Mouse (Mus musculus) mature B cell (primary cell): ENCODE measurements around the gene Armh3.
"Not testable (repeated sequence)": the region's sequence is repeated elsewhere in the genome, so short reads cannot be mapped to it uniquely, and the experiment has no call there.

Experiments used
- in situ Hi-C: fragments of 300-500 bp; cut with MboI; formaldehyde crosslinking; loops from 2 replicates; pipeline ENCODE4 v1.14.3; 2019

The Armh3 gene

DNA sequence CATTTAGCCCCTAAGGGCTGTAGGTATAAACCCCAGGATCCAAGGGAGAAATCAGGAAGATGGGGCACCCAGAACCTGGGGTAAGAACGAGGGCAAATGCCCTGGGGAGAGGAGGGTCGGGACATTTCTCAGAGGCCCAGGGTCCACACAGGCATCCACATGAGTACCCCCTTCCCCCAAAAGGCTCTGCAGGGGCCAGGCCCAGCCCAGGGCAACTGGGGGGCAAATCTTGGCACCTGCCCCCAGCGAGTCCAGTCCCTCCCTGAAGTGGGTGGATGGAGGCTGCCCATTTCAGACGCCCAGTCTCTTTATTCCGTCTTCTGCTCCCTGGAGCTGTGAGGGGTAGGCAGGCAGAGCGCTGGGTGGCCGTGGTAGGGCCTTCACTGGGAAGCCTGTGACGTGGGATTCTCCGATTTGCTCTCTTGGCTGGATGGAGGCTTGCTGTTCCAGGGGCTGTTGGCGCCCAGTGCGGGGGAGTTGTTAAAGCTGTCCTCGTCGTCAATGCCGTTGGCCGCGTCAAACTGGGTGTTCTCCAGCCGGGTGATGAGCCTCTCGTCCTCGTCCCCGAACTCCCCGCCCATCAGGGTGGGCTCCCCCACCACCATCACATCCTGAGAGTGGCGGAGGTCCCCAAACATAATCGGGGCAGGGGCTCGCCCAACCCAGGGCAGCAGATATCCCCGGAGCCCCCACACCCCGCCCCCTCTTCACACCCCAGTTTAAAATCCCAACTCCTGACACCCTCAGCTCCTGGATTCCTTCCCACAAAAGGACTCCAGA, 34.6 kb upstream of the Armh3 start:
- in situ Hi-C loops = no loop called here

DNA sequence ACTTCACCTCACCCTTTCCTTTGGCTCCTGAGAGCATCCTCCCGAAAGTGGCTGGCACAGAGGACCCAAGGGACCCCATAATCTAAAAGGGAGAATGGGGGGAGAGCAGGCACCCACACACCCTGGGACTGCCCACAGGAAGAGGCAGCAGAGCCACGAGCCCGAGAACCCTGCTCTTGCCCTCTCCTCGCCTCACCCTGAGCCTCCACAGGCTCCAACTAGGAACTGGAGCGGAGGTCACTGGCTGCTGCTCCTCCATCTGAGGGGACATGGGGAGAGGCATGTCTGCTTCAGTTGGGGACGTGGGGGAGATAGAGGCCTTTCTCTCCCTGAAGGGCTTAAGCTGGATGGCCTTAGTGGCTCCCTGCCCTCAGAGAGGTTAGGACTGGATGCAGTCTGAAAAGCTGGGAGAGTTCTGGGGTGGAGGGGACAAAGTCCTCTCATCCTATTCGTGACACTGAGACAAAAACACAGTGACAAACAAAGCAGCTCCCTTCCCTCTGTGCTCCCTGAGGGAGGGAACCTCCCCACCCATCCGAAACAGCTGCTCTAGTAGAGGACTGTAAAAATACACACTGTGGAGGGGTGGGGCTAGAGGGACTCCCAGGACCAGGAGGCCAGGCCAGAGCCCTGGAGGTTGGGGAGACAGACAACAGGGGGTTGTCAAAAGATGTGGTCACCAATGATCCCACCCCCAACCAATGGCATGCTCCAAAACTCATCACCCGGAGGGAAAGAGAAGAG, 33.6 kb upstream of the Armh3 start:
- in situ Hi-C loops = no loop called here

DNA sequence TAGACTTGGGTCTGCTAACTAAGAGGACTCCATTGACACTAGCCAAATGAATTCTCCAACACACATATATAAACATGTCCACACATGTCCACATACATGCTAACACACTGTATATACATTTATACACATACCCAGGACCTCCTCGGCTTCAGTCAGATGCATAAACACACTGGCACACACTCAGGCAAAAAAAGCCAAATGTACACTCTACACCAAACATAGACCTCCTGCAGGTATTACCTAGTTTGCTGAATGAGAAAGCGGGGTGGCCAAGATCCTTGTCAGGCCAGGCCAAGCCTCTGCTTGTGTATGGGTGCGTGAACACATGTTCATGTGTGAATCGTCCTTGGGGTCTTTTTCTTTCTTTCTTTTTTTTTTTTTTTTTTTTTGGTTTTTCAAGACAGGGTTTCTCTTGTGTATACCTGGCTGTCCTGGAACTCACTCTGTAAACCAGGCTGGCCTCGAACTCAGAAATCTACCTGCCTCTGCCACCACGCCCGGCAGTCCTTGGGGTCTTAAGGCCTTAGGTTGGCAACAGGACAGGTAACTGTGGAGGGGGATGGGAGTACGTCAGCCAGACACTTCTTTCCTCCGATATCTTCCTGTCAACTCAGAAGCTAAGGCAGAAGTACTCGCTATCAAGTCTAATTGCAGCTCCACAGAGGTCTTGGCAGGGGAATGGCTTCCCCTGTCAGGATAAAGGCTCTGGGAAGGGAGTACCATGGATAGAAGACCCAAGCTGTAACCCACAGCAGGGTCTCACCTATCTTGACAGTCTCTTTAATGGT, 32.1 kb upstream of the Armh3 start:
- in situ Hi-C loops = no loop called here

DNA sequence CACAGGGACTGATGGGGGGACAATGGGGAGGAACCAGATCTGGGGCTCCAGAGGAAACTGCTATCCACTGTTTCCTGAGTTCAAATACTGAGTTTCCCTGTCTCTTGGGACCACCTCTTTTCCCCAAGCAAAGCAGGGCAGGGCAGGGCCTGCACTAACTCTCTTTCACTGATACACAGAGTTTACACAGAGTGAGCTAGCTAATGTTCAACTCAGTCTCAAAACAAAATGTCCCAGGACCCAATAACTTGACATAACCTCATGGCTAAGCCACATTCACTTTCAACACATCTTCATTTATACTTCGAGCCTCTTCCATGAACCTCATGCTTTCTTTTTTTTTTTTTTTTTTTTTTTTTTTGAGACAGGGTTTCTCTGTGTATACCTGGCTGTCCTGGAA, 31.4 kb upstream of the Armh3 start:
- in situ Hi-C loops = no loop called here

DNA sequence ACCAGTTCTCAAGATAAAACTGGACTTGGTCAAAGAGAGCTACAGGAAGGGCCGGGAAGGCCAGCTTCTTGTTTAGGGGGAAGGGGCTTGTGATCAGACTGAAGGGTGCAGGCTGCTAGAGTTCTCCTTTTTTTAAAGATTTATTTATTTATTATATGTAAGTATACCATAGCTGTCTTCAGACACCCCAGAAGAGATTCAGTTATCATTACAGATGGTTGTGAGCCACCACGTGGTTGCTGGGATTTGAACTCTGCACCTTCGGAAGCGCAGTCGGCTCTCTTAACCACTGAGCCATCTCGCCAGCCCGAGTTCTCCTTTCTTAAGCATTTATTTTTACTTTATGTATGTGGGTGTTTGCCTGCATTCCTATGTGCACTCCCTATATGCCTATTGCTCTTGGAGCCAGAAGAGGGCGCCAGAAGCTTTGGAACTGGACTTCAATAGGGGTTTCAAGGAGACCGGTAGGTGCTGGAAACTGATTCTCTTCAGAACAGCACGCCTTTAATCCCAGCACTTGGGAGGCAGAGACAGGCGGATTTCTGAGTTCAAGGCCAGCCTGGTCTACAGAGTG, 30.5 kb upstream of the Armh3 start:
- in situ Hi-C loops = no loop called here

DNA sequence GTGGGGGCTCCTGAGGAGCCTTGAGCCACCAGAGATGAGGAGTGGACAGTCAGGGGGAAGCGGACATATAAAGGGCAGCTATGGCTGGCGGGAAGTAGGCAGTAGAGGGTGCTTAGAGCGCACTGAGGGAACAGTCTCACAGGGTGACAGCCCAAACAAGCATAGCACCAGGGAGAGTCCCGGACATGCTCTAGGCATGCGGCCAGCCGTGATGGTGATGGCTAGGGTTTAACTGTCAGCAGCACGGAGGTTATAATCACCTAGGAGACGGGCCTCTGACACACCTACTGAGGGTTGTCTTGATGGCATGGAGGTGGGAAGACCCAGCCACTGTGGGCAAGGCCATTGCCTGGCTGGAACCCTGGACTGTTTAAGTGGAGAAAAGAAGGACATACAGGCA, 28.3 kb upstream of the Armh3 start:
- in situ Hi-C loops = no loop called here

DNA sequence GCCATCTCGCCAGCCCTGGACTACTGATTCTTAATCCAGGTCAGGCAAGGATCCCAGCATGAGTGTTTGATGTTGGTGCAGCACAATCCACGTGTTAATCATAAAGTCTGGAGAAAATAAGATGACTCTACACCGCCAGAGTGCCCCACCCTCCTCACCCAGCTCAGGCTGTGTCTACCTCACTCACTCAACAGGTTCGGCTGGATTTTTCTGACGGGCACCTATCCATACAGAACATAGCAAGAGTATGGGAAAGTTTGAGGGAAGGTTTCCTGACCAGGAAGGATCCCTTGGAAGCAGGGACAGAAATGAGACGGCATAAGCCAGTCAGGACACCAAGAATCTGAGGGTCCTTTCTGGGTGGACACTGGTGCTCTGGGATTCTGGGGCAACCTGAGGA, 26.7 kb upstream of the Armh3 start:
- in situ Hi-C loops = no loop called here

DNA sequence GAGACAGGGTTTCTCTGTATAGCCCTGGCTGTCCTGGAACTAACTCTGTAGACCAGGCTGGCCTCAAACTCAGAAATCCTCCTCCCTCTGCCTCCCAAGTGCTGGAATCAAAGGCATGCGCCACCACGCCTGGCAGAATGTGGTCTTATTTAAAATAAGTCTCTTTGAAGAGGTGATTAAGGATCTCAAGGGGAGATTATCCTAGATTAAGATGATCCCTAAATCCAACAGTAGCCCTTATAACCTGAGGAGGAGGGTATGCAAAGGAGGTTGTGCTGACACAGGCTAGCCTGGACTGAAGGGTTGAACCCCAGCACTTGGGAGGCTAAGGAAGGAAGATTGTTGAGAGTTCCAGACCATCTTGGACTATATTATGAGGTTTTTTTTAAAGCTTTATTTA, 17.7 kb upstream of the Armh3 start:
- in situ Hi-C loops = no loop called here

DNA sequence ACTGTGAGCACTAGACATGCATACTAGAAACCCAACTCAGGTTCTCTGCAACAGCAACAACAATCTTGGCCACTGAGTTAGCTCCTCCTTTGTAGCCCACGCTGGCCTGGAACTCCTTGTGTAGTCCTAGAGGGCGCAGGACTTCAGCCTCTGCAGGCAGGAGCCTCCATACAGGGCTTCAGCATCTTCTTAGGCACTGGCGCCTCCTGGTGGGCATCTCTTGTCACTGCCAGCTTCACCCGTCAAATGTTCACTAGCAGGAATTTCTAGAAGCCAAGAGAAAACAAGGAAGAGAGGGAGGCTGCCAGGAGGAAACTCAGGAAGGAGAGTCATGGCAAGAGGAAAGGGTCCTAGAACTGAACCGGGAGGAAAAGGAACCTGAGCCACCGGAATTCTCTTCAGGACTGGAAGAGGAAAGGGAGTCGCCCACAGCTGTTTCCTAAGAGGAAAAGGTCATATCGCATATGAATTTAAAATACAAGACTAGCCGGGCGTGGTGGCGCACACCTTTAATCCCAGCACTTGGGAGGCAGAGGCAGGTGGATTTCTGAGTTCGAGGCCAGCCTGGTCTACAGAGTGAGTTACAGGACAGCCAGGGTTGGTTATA, 16.4 kb upstream of the Armh3 start:
- in situ Hi-C loops = no loop called here

DNA sequence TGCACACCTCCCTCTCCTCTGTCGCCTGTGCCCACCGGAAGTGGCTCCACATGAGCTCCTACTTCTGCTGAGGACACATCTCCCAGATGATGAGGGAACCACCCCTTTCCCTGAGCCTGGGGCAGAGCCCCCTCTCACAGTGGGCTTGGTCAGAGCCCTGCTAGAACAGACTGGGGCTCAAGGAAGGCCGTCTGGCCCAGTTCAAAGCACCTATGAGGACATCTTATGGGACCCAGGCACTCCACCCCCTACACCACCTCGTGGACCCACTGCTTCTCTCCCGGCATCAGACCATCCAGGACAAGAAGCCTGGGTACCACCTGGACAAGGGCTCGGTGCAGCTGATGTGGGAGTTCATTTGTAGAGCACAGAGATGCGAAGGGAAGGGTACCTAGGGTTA, 7.4 kb upstream of the Armh3 start:
- in situ Hi-C loops = no loop called here

DNA sequence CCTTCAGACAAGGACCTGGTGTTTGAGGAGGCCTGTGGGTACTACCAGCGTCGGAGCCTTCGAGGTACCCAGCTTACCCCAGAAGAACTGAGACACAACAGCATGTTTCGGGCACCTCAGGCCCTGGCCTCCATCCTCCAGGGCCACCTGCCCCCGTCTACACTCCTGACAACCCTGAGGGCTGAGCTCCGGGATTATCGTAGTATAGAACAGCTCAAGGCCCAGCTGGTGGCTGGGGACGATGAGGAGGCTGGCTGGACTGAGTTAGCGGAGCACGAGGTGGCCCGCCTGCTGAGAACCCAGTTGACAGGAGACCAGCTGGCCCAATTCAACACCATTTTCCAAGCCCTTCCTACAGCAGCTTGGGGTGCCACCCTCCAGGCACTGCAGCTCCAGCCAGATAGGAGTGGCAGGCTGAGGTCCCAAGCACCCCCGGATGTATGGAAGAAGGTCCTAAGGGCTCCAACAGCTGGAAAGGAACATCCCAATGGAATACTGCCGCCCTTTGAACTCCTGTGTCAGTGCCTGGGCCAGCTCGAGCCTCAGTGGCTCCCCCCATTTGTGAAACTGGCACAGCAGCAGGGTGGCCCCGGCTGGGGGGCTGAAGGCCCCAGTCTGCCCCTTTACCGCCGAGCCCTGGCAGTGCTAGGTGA, 6.7 kb upstream of the Armh3 start:
- in situ Hi-C loops = no loop called here

DNA sequence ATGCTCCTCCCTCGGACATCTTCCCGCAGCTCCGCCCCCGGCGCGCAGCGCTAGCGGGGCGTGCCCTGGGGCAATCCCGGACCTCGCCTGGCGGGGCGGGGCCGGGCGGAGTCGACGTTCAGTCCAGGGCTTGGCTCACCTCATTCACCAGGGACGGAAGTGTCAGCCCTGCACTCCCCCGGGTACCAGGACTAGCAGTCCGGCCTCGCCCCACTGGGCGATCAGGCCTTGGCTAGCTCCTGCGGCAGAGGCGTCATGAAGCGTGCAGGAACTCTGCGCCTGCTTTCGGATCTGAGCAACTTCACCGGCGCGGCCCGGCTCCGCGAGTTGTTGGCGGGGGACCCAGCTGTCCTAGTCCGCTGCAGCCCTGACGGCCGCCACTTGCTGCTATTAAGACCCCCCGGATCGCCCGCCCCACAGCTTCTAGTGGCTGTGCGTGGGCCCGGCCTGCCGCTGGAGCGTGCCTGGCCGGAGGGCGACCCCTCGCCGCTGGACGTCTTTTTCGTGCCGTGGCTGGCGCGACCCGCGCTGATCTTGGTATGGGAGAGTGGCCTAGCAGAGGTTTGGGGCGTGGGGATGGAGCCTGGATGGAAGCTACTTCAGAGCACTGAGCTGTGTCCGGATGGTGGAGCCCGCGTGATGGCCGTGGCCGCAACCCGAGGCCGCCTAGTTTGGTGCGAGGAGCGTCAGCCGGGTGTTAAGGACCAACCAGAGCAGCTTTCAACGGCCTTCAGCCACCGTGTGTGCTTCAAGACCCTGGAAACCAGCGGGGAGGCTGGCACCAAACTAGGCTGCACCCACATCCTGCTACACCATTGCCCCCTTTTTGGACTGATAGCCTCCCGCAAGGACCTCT, 5.3 kb upstream of the Armh3 start, which contains the start of gene Hps6:
Gene Hps6, plus strand, starts transcription at position 138 of the 856 bp plus-strand sequence.
- in situ Hi-C loops = no loop called here

DNA sequence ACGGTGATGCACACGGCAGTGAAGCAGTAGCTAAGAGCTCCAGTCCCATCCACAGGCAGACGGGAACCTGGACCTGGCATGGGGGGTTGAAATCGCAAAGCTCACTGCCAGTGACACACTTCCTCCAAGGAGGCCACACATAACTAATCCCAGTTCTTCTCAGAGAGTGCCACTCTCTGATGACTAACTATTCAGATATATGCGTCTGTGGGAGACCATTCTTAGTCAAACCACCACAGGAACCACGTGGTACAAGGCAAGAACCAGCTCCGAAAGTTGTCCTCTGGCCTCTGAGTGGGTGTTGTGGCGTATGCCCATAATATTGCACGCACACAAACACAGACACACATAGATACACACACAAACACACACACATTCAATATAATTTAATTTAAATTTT, 4.0 kb upstream of the Armh3 start:
- in situ Hi-C loops = no loop called here

DNA sequence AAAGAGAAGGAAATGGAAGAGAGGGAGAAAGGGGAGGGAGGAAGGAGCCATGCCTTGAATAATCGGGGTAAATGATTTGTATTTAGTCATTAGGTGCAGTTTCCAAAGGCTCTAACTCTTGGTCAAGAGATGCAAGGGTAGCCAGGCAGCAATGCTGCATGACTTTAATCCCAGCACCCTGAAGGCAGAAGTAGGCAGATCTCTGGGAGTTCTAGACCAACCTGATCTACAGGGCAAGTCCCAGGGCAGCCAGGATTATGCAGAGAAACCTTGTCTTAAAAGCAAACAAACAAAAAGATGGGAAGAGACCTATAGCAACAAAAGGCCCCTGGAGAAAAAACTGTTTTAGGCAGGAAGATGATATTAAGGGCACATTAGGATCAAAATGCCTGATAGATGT, 1.1 kb upstream of the Armh3 start:
- in situ Hi-C loops = no loop called here

DNA sequence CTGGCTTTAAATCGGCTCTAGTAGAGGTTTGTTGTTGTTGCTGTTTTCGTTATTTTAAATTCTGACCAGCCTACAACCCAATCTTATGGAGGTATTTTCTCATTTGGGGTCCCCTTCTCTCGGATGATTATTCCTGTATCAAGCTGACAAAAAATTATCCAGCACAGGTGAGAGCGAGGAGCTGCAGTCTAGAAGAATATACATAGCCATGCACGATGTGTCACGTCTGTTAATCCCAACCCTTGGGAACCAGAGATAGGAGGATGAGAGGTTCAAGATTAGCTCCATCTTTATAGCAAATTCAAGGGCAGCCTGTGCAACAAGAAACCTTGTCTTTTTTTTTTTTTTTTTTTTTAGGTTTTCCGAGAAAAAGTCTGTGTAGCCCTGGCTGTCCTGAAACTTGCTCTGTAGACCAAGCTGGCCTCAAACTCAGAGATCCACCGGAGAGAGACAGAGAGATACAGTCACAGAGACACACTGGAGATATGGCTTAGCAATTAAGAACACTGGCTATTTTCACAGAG, 468 bp upstream of the Armh3 start:
- in situ Hi-C loops = no loop called here

DNA sequence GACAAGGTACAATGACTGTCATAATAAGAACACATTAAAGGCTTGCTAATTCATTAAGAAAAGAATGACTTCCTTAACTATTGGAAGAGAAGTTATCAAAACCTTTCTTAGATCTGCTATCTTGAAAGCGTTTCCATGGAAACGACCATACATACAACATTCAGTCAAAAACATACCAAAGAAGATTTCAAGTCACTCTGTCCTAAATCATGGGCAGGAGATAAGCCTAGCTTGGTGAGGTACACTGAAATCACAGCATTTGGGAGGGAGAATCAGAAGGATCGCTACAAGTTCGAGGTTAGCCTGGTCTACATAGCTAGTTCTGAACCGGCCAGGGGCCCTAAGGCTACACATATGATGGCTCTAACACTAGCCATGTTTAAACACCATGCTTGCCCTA, 923 bp downstream of the Armh3 start:
- in situ Hi-C loops = no loop called here

DNA sequence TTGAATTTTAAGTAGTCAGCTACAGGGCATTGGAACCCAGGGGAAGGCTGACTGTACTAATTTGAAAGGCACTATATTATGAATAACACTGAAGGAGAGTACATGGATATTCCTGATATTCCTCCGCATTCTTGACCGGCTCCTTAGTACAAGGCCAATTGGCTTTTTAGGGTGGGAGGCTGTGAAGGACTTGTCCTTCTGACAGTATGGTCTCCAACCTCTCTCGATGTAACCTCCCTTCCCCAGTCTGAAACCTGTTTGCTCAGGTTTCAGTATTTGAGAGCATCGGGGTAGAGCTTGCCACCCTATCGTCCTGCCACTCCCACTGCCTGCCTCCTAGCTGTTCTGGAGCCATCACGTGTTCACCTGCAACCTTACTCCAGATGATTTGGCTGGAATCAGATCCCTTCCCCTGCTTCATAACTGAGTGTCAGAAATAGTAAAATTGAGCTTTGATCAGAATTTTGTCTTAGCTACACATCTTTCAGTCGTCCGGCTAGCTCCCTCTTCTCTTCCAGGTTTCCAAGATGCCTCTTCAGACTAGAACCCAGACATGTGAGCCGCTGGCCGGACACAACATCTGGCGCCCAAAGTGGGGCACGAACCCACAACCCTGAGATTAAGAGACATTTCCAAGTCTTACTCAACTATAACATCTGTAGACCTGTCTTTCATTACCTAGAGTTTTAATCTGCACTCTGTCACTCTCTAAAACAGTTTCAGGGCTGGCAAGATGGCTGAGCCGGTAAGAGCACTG, 4.1 kb downstream of the Armh3 start:
- in situ Hi-C loops = no loop called here

DNA sequence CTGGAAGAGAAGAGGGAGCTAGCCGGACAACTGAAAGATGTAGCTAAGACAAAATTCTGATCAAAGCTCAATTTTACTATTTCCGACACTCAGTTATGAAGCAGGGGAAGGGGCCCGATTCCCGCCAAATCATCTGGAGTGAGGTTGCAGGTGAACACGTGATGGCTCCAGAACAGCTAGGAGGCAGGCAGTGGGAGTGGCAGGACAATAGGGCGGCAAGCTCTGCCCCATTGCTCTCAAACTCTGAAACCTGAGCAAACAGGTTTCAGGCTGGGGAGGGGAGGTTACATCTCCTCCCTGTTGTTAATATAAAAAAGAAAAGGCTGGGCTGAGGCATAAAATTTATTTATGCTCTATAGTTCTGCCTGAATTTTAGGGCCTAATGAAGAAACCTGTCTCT, 4.8 kb downstream of the Armh3 start:
- in situ Hi-C loops = not testable (repeated sequence)

DNA sequence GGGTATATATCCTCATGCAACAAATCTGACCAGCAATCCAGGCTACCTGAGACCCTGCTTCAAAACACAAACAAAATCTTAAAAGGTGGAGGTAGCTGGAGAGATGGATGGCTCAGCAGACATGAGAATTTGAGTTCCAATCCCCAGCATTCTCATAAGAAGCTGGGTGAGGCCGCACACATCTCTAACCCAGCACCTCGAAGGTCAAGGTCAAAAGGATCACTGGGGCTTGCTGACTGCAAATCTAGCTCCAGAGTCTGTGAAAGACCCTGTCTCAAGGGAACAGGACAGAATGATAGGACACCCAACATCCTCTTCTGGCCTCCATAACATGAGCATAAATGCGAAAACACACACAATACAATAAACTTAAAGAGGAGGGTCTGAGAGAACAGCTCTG, 7.1 kb downstream of the Armh3 start:
- in situ Hi-C loops = no loop called here
